Mouse (Mus musculus) cerebellum, adult 11 months (tissue): ENCODE results near the gene Ubap1l.

Experiments used
- DNase-seq: peaks from one replicate; pipeline ENCODE4 v3.0.0; 2022

Ubap1l gene

GRCm38 (mm10) chr9:65374468-65375162 is 13.8 kb downstream of the Ubap1l start:
- DNase-seq: no peak

GRCm38 (mm10) chr9:65375163-65375934 is 14.5 kb downstream of the Ubap1l start:
- no peak for DNase-seq

DNA sequence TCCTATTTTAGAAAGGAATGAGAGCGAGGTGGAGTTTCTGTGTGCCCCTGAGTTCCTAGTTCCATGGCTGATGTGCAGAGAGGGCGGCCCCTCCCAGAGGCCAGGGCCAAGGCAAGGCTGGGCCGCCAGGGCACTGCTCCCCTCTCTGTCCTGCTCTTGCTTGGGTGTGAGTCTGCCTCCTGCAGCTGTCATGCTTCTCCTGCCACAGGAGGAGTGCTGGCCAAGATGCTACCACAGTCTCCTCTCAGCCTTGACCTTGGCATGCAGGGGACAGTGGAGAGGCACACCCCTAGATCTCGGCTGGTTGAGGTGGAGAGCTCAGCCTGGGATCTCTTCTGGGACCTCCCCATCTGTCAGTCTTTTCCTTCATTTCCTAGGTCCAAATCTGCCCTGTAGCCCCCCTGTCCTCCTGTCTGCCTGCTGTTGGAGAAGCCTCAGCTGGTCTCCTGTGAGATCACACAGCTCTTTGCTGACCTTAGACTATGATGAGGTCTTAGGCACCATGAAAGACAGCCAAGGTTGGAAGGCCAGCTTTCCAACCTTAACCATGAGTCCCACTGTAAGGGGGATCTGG is 20.3 kb downstream of the Ubap1l start:
- DNase-seq: no peak

DNA sequence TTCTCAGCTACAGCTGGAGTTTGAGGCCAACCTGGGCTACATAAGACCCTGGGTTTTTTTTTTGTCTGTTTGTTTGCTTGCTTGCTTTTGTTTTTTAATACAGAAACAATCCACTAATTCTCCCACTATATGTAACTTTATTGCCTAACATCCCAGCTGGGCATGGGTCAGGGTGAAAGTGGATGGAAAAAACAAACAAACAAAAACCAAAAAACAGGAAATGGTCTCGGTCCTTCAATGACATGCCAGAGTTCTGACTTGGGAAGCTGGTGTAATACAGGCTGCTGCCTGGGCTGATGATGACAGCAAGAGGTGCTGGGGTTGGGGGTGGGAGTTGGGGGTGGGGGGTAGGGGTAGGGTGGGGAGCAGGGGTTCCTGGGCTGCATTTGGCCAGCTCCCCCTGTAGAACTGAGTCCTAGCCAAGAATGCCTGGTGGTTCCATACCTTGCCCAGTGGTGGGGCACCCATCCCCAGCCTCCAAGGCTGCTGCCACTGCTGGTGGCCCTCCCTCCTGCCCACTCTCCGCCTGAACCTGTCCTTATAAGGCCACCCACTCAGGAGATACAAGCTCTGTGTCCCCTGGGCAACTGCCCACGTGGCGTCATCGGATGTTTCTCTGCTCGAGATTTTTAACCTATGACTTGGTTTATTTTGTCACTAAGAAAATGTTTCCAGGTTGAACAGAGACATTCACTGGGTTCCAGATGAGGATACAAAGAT is 21.4 kb downstream of the Ubap1l start:
- no peak for DNase-seq

GRCm38 (mm10) chr9:65382751-65383097 is 21.9 kb downstream of the Ubap1l start:
- no peak for DNase-seq

GRCm38 (mm10) chr9:65384276-65384675 is 23.4 kb downstream of the Ubap1l start:
- DNase-seq: no peak

DNA sequence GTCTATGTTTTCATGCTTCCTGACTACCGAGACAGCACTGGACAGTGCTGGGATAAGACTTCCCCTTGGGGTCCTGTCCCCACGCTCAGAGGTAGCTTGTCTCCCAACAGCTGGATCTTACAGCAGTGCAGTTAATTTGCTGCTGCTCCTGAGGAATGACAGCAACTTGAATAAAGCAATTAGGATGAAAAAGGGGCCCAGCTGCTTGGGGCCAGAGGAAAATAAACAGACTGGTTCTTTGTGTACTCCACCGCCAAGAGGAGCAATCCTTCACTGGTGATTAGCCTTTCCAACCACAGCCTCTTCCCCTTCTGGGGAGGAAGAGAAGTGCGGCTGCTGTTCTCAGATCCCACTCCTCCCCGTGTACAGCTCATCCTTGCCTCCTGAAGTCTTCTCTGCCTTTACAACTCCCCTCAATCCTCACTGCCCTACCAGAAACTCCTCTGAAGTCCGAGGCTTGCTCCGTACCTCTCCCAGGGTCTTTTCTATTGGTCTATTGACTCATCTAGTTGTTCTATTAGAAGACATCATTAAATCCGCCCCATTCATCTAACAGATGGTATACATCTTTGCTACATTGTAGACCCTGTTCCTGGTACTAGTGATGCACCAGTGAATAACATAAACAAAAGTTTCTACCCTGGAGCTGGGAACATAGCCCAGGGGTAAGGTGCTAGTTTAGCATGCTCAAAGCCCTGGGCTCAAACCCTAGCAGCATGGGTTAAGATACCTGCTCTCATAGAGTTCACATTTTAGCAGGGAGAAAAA is 25.7 kb downstream of the Ubap1l start:
- no peak for DNase-seq

DNA sequence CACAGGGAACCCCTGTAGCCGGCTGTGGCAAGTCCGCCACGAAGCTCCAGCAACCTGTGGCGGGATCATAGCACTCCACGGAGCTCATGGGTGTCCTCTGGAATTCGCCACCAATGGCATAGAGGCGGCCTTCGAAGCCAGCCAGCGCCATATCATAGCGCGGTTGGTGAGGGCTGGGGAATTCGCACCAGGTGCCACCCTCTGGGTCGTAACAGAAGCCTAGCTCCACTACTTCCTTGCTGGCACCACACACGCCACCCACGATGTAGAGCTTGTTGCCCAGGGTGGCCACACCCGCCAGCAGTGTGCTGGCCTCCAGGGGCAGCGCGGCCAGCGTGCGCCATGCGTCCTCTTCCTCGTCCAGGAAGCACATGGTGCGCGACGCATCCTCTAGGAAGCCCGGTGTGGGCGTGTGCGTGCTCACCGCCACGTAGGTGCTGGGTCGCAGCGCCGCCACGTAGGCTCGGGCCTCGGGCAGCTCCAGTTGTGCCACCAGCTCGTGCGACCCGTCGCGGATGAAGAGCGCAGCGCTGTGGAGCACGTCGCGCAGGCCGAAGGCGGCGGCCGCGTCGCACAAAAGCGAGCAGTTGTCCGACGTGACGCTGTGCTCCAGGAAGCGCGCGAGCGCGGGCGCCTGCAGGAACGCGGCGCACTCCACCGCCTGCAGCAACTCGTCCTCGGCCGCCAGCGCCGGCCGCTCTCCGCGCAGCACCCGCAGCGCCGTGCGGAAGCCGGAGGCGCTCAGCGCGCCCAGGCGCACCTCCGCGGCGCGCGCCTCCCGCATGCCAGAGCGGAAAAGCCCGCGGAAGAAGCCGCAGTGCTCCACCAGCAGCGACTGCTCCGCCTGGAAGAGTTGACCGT is 30.1 kb downstream of the Ubap1l start:
- no peak for DNase-seq

DNA sequence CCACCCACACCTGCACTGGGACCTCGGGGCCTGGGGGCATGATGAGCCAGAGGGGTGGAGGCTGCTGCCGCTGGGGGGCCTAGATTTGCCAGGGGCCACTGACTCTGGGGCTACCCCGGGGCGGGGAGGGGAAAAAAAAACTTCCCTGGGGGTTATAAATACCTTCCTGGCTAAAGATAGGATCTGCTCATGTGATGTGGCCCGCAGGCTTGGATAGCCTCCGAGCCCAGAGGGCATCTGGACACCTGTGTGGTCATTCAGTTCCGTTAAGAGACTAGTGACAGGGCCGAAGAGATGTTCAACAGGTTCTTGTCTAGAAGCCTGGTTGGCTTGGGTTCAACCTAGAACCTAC is 30.7 kb downstream of the Ubap1l start, which contains the start of gene Kbtbd13:
Kbtbd13 (minus strand) TSS at position 40 of the 352 bp plus-strand sequence.
- no peak for DNase-seq

DNA sequence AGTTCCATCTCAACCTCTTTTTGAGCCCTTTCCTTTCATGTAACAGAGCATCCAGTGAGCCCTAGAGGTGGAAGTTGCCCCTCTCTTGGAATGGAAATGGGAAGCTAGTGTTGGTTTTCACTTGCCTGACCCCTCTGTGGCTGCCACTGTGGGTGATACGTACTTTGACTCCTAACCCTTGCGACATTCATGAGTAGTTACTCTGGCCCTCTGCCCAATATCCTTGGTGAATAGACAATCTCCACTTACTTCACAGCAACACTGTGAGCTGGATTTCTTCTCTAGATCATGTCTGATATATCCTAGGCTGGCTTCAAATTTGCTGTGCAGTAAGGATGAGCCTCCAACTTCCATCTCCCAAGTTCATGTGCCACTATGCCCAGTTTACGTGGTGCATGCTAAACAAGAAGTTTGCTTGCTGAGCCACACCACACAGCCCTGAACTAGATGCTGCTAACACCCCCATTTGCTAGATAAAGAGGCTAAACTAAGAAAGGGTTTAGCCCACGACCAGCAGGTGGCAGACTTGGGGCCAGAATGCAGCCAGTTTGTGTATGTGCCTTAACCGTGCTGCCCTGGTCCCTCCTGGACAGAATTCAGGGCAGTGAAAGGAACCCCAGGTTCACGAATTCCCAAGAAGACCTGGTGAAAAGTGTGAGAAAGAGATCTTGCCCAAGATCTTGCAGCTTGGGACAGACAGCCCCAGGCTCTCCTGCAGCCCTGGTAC is 32.0 kb downstream of the Ubap1l start:
- DNase-seq: peak; percentile 26

GRCm38 (mm10) chr9:65393606-65394005 is 32.8 kb downstream of the Ubap1l start:
- no peak for DNase-seq

DNA sequence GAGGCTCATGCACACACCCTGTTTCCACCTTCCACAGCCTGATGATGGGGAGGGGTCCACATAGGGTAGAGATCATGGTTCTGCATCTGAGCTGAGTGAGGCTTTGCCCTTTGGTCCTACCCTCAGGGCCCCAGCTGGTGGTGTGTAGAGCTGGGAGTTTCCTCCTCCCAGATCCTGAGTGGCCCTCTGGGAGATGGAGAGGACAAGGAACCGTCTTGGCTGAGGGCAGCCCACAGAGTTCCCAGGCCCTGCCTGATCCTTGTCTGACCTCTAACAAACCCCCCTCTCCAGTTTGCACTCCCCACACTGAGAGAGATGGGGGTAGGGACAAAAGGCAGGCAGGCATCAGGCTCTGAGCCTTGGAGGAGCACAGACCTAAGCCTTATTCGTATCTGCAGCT is 33.5 kb downstream of the Ubap1l start:
- no peak for DNase-seq

GRCm38 (mm10) chr9:65398279-65398678 is 37.4 kb downstream of the Ubap1l start, which contains the start of gene Rasl12:
Gene Rasl12 (plus strand): TSS chr9:65398506.
- DNase-seq: peak; percentile 26

DNA sequence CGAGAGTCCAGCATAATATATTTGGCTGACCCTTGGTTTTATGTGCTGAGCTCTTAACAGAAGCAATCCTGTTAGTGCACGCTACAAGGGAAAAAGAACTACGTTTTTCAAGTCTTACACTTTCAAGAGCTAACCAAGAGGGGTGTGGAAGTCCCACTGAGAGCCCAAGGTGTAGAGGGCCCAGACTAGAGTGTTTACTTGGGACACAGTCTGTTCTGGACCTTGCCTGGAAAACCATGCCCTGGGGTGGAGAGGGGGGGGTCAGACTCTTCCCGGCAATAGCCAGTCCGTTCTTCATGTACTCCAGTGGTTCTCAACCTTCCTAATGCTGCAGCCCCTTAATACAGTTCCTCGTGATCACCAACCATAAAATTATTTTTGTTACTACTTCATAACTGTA is 39.1 kb downstream of the Ubap1l start:
- DNase-seq: no peak

DNA sequence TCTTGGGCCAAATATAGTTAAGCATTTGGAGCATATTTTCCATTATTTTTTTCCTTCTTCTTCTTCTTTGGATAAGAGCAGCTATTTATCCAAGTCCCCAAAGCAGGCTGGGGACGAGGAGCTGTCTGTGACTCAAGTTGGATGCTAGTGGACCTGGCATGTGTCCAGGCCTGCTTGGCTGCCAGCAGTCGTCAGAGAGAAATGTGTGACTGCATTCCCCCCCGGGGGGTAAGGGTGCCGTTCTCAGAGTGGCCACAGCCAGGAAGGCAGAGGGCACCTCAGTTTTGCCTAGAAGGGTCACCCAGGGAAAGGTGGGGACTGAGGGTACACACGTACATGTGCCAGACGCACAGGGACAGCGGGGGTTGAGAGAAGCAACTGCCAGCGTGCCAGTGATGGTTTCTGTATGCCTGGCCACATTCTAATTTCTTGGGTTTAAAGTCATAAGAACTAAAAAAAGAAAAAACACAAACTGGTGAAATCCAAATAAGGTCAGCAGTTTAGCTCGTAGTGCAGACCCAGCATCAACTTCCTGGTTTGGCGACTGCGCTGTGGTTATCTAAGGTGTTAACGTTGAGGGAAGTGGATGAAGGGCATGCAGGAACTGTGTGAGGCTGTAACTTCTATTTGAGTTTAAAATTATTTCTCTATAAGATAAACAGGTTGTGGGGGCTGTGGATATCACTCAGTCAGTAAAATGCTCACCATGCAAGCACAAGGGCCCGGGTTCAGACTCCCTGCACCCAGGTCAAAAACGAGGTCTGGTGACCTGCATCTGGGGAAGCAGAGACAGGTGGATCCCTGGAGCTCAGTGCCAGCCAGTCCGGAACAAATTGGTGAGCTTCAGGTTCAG is 43.7 kb downstream of the Ubap1l start:
- peak; percentile 52 for DNase-seq

- no peak for DNase-seq
These were observed 44.3 kb downstream of the Ubap1l start for GRCm38 (mm10) chr9:65405184-65405449.

DNA sequence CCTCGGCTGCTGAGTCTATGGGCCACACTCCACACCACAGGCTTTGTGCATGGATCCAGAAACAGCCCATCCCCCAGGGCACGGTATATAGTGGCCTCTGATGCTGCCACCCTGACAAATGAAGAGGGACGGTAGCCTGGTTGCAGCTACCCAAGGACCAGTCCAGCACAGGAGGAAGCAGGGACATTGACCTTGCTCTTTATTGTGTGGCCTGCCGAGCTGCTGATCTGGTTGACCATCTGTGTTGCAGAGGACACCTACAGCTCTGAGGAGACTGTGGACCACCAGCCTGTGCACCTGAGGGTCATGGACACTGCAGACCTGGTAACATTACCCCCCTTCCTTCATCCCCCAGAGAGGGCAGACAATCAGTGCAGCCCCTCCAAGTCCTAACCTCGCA is 46.5 kb downstream of the Ubap1l start:
- DNase-seq: no peak

- DNase-seq: no peak
These were observed 47.0 kb downstream of the Ubap1l start for GRCm38 (mm10) chr9:65407861-65408260.

DNA sequence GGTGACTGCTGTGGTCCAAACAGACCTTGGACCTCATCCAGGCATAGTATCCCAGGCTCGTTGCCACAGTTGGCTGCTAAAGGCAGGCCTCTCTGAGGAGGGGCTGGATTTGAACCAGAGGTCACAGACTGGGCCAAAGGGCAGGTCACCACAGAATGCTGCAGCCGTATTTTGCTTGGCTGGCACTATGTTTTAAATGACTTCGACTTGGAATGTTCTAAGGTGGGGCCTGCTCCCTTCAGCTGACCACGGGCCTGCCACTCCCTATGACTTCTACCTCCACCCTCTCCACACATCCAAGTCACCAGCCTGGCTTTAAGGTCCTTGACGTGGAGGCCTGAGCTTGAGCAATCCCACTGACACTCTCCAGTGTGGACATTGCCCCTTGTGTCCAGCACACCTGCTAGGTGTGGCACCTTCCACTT is 48.0 kb downstream of the Ubap1l start:
- DNase-seq: no peak

DNA sequence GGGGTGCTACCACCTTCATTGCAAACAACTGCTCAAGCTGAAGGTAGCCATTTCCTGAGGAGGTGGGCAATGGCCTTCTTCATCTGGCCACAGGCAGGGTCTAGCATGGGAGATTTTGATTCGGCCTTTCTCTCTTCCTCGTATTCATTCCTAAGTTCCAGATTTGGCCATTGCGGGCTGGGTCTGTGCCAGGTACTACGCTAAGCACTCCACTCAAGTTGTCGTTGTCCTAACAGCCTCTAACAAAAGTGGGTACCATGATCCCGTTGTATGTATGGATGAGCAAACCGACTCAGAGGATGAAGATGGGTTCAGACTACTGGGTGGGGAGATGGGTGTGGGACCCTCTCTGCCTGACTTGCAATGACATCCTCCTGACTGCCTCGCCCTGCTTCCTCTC is 49.5 kb downstream of the Ubap1l start:
- DNase-seq: no peak
